Mouse (Mus musculus) hindbrain, postnatal 0 days (tissue): ENCODE measurements at regions not wholly inside any gene's neighbourhood (a gene's known extent, or its start where the extent isn't known, plus 50 kb on each side); places are given as distances from the start of the nearest gene placed in this dataset.

Source experiments
- ATAC-seq: fragments of 200-750 bp; cut with Nextera tagmentation; 2 replicates; pipeline ENCODE4 v1.8.0; 2017; ENCODE audit warnings: mild to moderate bottlenecking, moderate TSS enrichment, moderate library complexity
- DNase-seq: peaks from one replicate; pipeline ENCODE4 v3.0.0-alpha.2; 2015; ENCODE audit warnings: low spot score
- H3K27ac ChIP-seq: fragments of 300-500 bp; sonication (generic); 2 replicates; pipeline ENCODE4 v1.5.1; 2014; ENCODE audit warnings: mild to moderate bottlenecking
- H3K27me3 ChIP-seq: fragments of 300-500 bp; sonication (generic); 2 replicates; pipeline ENCODE4 v1.6.1; 2014; ENCODE audit warnings: low read length, mixed read lengths; ENCODE audit not compliant: insufficient read depth
- H3K36me3 ChIP-seq: fragments of 300-500 bp; sonication (generic); 2 replicates; pipeline ENCODE4 v1.6.1; 2014; ENCODE audit warnings: low read length, mixed read lengths; ENCODE audit not compliant: insufficient read depth
- H3K4me1 ChIP-seq: fragments of 300-500 bp; sonication (generic); 2 replicates; pipeline ENCODE4 v1.6.1; 2014; ENCODE audit warnings: antibody characterized with exemption, low read length, mixed read lengths; ENCODE audit not compliant: insufficient read depth
- H3K4me2 ChIP-seq: fragments of 300-500 bp; sonication (generic); 2 replicates; pipeline ENCODE4 v1.6.1; 2014; ENCODE audit warnings: low read depth, mild to moderate bottlenecking, low read length, moderate library complexity, mixed read lengths
- H3K4me3 ChIP-seq: fragments of 300-500 bp; sonication (generic); 2 replicates; pipeline ENCODE4 v1.5.1; 2014; ENCODE audit warnings: low read length
- H3K9ac ChIP-seq: fragments of 300-500 bp; sonication (generic); replicated peaks from 2 replicates; pipeline ENCODE4 v1.6.1; 2014; ENCODE audit warnings: mild to moderate bottlenecking, low read length, moderate library complexity, mixed read lengths
- H3K9me3 ChIP-seq: fragments of 300-500 bp; sonication (generic); 2 replicates; pipeline ENCODE4 v1.6.1; 2016; ENCODE audit warnings: low read length, mixed read lengths
- CTCF ChIP-seq: IDR thresholded peaks from 2 replicates; pipeline ENCODE4 v1.5.1; 2016; ENCODE audit warnings: antibody characterized with exemption, control low read depth, low read depth
- WGBS: fragments of 180-500 bp; shearing (Covaris S2); extraction: QIAGEN DNeasy Blood & Tissue Kit; methylation state at CpG from one replicate; pipeline ENCODE4 v1.1.7; 2014; 5-methylcytosine and 5-hydroxymethylcytosine counted together

DNA sequence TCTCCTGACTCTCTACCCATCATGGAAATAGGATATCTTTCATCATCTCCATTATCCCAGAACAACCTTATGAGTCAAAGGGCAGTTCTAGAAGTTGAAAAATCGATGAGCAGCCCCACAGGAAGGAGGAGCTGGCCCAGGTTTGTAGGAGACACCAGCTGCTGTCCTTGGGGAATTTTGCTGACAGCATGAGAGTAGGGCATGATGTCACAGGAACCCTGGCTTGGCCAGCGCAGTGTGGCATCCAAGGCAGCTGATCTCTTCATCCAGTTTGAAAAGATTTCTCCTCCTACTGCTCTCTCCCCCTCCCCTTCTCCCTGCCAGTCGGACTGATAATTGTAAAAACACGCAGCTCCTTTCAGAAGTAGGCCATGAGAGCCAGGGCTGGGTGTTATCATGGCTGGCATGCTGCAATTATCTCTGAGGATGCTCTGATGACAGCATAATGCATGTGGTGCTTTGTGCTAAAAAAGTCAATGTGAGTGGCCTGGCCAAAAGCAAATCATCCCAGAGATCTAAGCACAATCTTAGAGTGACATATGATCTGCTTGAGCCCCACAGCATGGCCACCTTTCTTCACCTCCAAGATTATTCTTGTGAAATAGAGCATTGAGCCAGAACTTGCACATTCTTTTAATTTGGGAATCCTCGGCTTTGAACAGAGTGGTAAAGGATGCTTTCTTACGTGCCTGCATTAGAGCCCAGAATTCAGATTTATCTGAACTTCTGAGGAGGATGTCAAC, 54.2 kb downstream of the Gjd2 start:
- TF ChIP-seq CTCF, result no peak
- H3K36me3 ChIP-seq, result no peaks in the 10 kb centered on the region
- no peak overlapping the region for H3K27ac ChIP-seq
- 40% methylated on average over 6 of the region's 6 CpGs for WGBS
- no peak overlapping the region for H3K4me3 ChIP-seq
- H3K4me2 ChIP-seq, result no peak overlapping the region
- no peaks in the 10 kb centered on the region for H3K27me3 ChIP-seq
- DNase-seq, result no peak
- H3K9ac ChIP-seq, result no peak overlapping the region
- H3K9me3 ChIP-seq, result no peaks in the 10 kb centered on the region
- ATAC-seq, result no peak
- no peaks in the 10 kb centered on the region for H3K4me1 ChIP-seq

DNA sequence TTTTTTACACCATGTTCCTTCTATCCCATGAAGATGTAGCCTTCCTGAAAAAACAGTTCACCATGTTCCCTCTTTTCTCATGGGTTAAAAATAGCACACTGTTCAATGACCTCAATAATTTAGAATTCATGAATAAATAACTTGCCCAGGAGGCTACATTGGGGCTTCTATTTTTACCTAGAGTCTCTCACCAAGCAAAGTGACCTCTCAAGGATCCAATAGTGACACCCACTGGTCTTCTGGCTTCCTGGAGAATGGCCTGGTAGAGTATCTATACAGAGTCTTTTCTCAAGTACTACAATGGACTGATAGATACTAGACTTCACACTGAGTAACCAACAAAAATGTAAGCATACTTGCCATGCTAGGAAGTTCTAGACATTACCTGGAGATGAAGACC, 60.9 kb downstream of the Gjd2 start:
- Histone ChIP-seq H3K9me3 (no peaks in the 10 kb centered on the region), H3K4me2 (no peak overlapping the region), H3K4me1 (no peaks in the 10 kb centered on the region), H3K27me3 (no peaks in the 10 kb centered on the region), H3K9ac (no peak overlapping the region), H3K36me3 (no peaks in the 10 kb centered on the region), H3K27ac (no peak overlapping the region), H3K4me3 (no peak overlapping the region)
- TF ChIP-seq CTCF, result no peak
- DNase-seq (no peak), ATAC-seq (no peak)

DNA sequence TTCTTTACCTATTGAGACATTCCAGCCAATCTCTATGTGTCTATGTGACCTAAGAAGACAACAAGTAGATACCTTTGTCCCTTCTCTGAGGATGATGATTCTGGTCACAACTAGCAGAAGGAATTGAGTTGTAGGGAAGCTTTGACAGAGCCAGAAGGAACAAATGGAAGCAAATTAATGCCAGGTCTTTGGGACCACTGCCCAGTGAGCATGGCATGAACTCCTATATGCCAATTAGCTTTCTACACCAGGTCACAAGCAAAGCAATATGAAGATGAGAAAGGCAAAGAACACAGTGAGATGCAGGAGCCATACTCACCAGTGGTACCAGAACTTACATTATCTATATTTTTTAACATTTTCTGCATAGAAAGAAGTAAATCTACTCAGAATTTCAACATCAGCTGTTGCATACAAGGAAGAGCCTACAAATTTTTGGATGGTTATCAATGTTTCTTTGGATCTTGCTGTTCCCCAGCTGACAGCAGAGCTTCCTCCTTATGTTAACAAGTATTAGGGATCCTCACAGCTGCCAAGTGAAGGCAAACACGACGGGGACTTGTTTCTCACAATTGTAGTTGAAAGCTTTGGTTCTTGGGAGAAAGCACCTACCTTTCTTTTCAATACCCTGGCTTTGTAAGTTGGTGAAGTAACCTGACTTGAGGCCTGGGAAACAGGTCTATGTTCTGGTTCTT, 64.0 kb downstream of the Gjd2 start:
- H3K4me2 ChIP-seq, result no peak overlapping the region
- H3K9ac ChIP-seq, result no peak overlapping the region
- H3K4me3 ChIP-seq, result no peak overlapping the region
- no peak for TF ChIP-seq CTCF
- H3K4me1 ChIP-seq, result no peaks in the 10 kb centered on the region
- DNase-seq, result peak; percentile 42
- H3K36me3 ChIP-seq, result no peaks in the 10 kb centered on the region
- WGBS, result 43% methylated on average over 2 of the region's 2 CpGs
- H3K27ac ChIP-seq, result no peak overlapping the region
- H3K9me3 ChIP-seq, result no peaks in the 10 kb centered on the region
- no peaks in the 10 kb centered on the region for H3K27me3 ChIP-seq
- no peak for ATAC-seq

DNA sequence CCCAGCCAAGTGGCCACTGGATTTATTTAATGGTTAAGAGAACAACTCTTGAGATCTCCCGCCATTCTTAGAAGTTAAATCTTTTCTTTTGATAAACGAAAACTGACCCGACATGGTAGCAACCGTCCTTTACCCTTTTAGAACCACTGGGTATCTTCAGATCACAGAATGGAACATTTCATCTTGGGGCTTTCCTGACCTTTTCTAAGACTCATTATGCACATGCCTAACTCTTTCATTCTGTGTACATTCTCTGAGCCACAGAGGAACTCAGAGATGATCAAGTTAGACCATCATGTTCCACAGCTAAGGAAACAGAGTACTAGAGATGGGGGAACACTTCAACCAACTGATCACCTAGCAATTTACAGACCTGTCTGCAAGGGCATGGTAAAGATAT, 81.7 kb downstream of the Gjd2 start:
- Histone ChIP-seq H3K4me1 (no peaks in the 10 kb centered on the region), H3K4me2 (no peak overlapping the region), H3K9me3 (no peaks in the 10 kb centered on the region), H3K36me3 (no peaks in the 10 kb centered on the region), H3K27me3 (no peaks in the 10 kb centered on the region), H3K27ac (no peak overlapping the region), H3K9ac (no peak overlapping the region), H3K4me3 (no peak overlapping the region)
- TF ChIP-seq CTCF, result no peak
- WGBS, result 92% methylated on average over 4 of the region's 4 CpGs
- DNase-seq (no peak), ATAC-seq (no peak)

DNA sequence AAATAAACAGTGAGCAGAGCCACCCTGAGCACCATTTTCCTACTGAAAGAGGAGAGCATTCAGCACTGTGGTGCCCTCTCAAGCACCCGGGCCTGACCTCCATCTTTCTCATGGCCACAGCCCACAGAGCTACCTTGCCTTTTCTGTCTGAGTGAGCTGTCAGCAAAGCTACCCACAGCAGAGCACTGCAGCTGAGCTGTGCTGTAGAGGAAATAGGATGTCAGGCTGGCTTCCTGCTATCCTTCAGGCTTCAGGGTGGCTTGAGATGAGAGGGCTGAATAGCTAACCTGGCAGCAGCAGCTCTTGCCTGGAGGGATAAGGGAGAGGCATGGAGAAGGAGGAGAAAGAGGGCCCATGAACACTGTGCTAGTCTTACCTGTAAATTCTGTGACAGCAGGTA, 82.5 kb downstream of the Gjd2 start:
- Histone ChIP-seq H3K9me3 (no peaks in the 10 kb centered on the region), H3K9ac (no peak overlapping the region), H3K36me3 (no peaks in the 10 kb centered on the region), H3K27me3 (no peaks in the 10 kb centered on the region), H3K4me3 (no peak overlapping the region), H3K4me2 (no peak overlapping the region), H3K4me1 (no peaks in the 10 kb centered on the region), H3K27ac (no peak overlapping the region)
- no peak for TF ChIP-seq CTCF
- ATAC-seq, result no peak
- no peak for DNase-seq
- WGBS, result 48% methylated on average over 1 of the region's 1 CpGs

DNA sequence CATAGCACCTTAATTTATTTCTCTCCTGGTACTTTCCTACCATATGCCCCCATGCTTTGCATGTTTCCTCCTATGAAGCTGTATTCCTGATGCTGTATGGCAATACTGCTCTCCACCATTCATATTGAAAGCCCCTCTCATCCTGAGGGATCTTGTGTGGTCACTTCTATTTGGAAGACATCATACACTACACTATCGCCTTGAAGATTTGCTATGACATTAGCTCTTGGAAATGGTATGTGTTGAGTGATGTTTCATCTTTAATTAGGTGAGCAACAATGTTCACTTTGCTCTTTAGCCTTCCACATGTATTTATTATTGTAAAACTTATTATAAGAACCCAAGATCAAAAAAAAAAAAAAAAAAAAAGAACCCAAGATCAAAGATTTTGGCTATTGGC, 81.2 kb upstream of the Arhgap11a start:
- H3K4me1 ChIP-seq, result no peaks in the 10 kb centered on the region
- no peaks in the 10 kb centered on the region for H3K36me3 ChIP-seq
- TF ChIP-seq CTCF, result no peak
- H3K4me2 ChIP-seq, result no peak overlapping the region
- H3K9ac ChIP-seq, result no peak overlapping the region
- H3K27ac ChIP-seq, result no peak overlapping the region
- no peak for DNase-seq
- 82% methylated on average over 1 of the region's 1 CpGs for WGBS
- H3K4me3 ChIP-seq, result no peak overlapping the region
- ATAC-seq, result no peak
- H3K27me3 ChIP-seq, result no peaks in the 10 kb centered on the region
- H3K9me3 ChIP-seq, result no peaks in the 10 kb centered on the region

DNA sequence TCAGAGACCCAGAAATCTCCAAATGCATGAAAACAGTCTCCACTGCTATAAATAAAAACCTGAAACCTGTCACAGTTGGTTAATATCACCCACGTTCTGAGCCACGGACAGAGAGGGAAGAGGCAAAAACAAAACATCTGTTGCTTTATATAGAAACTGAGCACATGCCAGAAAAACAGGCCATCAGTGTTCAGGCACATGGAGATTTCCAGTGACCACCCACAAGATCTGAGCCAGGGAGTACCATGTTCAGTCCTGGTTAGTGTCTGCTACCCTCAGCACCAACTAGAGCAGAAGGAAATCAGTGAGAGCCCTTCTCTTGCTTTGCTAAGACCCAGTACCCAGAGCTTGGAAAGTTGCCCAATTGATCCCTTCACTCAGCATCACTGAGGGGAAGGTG, 75.7 kb upstream of the Arhgap11a start:
- TF ChIP-seq CTCF, result no peak
- Histone ChIP-seq H3K4me2 (no peak overlapping the region), H3K9ac (no peak overlapping the region), H3K4me3 (no peak overlapping the region), H3K36me3 (no peaks in the 10 kb centered on the region), H3K27me3 (no peaks in the 10 kb centered on the region), H3K27ac (no peak overlapping the region), H3K4me1 (no peaks in the 10 kb centered on the region), H3K9me3 (no peaks in the 10 kb centered on the region)
- DNase-seq, result peak; percentile 22
- no peak; the same call in 1 of the 2 replicates for ATAC-seq
- 44% methylated on average over 2 of the region's 2 CpGs for WGBS
